Mouse (Mus musculus): Measurements from ENCODE around the gene Tcp1.
"Not testable (repeated sequence)": the region's sequence is repeated elsewhere in the genome, so short reads cannot be mapped to it uniquely, and the experiment has no call there.

Tcp1 gene

DNA sequence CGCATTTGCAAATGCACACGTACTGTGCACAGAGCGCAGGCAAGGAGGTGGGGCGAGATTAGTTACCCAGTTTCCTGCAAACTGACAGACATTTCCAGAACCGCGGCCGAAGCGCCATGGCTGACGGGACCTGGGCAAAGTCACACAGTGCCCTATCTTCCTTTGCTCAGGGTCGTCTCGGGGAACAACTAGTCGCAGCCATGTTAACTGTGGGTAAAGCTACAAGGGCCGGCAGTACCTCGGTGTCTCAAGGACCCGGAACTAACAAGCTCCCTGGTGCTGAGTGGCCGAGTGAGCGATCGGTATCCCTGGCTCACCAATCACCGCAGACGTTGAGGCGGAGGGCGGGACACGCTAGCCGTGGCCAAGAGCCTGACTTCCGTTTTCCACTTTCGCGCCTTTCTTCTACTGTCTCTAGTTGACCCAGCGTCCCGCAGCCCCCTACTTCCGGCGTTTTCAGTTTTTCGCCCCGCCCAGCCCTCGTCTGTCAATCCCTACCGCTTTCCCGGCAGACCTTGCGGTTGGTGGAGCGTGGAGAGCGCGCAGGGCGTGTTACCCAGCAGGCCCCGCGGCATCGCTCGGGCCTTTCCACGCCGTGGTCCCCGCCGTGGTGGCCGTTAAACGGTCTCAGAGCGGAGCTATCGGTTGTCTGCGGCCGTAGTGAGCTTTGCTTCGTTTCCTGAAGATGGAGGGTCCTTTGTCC lies 531 bp downstream of the Tcp1 start, which contains the start of gene Mrpl18:
Gene Mrpl18, minus strand, starts transcription at position 465 of the 703 bp plus-strand sequence.
- peak; percentile 100 for DNase-seq (ENCODE audit: low read depth, low spot score)

DNA sequence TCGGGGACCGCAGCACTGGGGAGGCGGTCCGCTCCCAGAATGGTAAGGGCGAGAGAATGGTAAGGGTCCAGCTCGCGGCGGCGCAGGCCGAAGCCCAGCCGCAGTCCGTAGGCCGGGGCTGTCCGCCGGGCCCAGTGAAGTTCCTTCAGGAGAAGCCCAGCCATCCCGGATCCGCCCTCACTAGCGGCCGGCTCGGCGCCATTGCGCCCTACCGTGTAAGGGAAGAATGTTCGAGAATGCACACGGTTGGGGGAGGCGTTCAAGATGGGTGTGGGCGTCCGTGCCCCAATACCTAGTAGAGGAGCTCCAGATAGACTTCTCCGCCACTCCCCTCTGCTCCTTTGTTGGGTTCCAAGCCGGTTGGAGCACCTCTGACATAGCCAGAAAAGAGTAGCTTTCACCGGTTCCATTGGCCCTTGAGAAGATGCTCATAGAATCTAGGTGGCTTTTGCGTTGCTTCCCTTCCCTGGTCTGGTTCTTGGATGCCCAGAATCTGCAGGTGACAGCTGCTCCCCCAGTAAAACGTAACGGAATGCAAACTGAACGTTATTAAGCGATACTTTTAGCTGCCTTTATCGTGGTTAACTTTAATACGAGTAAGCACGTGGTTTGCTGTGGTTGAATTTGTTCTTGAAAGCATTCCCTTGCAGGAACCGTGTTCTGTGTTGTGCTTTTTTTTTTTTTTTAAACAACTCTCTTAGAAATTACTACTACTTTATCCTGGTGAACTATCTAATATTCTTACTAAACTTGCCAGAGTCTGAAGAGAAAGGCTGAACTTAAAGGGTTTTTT lies 1.3 kb downstream of the Tcp1 start:
- DNase-seq (ENCODE audit: low read depth, low spot score) = no peak

DNA sequence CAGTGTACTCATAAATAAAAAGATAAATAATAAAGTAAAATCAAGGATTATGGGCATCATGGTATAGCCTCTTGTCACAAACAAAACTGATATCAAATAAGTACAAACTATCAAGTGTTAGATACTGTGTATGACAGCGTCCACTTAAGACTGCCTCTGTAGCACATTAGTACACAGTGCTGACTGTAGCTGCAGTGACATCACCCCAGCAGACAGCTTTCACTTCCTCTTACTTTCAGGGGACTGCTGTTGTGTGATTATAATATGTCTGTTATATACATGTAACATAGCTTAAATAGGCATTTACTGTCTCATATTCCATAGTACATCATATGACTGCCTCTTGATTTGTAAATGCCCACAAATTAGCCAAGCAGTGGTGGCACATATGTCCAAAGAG lies 5.6 kb downstream of the Tcp1 start:
- DNase-seq (ENCODE audit: low read depth, low spot score) = no peak

- DNase-seq (ENCODE audit: low read depth, low spot score) = no peak
Observed at GRCm38 (mm10) chr17:12925001-12925400, 9.5 kb downstream of the Tcp1 start.

GRCm38 (mm10) chr17:12925703-12926180 lies 10.2 kb downstream of the Tcp1 start:
- DNase-seq (ENCODE audit: low read depth, low spot score) = no peak

DNA sequence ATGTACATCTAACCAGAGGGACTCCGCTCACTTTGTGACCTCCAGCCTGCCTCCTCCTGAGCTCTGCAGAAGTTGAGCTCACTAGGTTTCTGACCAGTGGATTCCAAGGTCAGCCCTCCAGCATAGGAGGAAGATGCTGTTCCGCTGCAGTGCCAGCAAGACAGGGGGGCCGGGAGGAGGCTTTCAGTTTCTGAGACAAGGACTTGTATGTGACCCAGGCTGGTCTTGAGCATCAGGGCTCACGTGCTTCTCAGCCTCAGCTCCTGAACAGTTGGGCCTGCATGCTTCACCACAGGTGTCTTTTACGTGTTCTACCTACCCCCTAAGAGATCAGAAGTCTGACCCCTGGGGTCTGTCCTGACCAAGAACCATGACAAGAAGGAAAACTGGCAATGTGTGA lies 16.1 kb downstream of the Tcp1 start:
- DNase-seq (ENCODE audit: low read depth, low spot score) = not testable (repeated sequence)

DNA sequence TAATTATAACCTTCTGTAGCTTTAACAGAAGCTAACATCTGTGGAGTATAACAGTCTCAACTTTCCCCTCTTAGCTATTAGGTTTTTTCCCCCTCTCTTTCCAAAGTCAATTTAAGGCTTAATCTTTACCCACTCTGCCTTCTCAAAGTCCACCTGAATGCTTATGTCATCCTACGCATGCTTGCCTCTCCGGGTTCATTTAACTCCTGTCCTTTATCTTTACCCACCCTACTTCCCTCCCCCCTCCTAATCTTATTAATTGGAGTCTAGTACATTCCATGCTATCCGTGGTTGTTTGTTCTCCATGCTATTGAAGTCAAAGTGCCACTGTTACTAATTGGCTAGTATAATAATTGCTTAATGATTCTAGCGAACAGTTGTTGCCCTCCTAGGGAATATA lies 20.2 kb downstream of the Tcp1 start:
- DNase-seq (ENCODE audit: low read depth, low spot score) = no peak

- no peak for DNase-seq (ENCODE audit: low read depth, low spot score)
Observed at GRCm38 (mm10) chr17:12937412-12937970, 22.0 kb downstream of the Tcp1 start.

DNA sequence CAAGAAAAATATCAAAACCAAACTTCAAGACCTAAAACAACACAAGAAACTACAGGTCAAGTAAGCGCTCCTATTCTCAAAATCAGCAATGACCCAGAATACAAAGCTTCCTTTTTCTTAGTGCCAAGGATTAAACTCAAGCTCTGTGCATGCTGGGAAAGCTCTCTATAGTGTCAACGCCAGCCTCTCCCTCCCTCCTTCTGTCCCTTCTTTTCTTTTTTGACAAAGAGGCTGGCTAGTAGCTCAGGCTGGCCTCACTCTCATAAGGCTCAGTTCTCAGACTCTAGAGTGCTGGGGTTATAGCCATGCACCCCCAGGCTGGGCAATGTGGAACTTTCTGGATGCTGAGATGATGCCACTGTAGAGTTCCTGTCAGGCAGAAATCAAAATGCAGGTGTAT lies 22.6 kb downstream of the Tcp1 start:
- no peak for DNase-seq (ENCODE audit: low read depth, low spot score)

GRCm38 (mm10) chr17:12939377-12940148 lies 24.1 kb downstream of the Tcp1 start:
- not testable (repeated sequence) for DNase-seq (ENCODE audit: low read depth, low spot score)

DNA sequence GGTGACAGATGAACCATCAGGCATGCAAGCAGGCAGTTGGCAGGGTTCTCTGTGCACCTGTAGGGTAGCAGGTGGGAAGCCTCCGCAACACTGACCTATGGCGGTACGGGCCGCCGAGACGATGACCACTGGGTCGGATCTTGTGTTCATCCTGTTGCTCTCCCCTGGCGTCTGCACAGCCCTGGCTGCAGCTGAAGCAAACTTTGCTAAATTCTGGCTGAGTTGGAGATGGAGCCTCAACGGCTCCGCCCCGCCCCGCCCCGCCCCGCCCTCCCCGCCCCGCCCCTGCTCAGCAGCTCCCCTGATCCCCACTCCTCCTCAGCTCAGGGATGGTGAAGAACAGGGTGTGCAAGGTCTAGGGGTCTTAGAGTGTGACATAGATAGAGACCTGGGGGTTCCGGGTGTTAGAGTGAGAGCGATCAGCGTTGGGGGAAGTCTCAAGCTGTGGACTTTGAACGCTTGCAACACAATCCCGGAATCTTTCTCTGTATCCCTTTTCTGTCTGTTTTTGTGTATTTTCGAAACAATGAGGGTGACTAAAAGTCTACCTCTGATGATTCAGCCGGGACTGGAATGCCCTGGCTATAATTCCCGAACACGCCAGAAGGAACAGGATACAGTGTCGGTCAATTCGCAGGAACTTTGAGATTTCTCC lies 24.8 kb downstream of the Tcp1 start, which contains the start of gene Acat3:
Gene Acat3, minus strand, starts transcription at position 450 of the 655 bp plus-strand sequence.
- DNase-seq (ENCODE audit: low read depth, low spot score) = no peak

DNA sequence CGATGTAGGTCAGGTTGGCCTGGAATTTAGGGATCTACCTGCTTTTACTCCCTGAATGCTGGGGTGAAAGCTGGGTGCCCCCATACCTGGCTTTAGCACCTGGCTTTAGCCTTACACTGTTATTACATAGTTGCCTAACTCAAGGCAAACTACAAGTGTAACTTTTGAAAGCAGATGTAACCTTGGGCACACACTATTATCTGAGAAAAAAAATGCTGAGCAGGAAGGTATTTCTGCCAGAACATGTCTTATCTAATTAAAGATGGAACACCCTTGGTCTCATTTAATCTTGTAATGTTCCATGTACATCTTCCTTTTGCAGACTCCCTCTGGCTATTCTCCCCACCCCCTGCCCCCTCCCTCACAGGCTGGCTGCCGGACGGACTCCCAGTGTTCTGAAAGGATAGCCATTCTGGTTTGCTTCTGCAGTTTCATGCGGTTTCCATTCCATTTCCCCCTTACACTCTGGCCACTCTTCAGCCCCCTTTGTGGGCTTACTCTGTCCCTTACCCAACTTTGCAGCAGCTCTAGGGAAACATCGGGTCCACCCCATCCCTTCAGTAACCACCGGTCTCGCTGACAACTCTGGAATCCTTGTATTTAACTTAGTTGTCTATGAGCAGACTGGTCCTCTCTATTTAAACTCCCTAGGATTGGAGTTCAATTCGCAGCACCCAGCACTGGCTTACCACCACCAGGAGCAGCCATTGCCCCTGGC lies 26.2 kb downstream of the Tcp1 start:
- no peak for DNase-seq (ENCODE audit: low read depth, low spot score)

- DNase-seq (ENCODE audit: low read depth, low spot score) = no peak
Observed at GRCm38 (mm10) chr17:12942459-12943162, 27.1 kb downstream of the Tcp1 start.

GRCm38 (mm10) chr17:12949669-12950068 lies 34.2 kb downstream of the Tcp1 start:
- no peak for DNase-seq (ENCODE audit: low read depth, low spot score)

- DNase-seq (ENCODE audit: low read depth, low spot score) = no peak
Observed at GRCm38 (mm10) chr17:12956664-12957063, 41.2 kb downstream of the Tcp1 start.

DNA sequence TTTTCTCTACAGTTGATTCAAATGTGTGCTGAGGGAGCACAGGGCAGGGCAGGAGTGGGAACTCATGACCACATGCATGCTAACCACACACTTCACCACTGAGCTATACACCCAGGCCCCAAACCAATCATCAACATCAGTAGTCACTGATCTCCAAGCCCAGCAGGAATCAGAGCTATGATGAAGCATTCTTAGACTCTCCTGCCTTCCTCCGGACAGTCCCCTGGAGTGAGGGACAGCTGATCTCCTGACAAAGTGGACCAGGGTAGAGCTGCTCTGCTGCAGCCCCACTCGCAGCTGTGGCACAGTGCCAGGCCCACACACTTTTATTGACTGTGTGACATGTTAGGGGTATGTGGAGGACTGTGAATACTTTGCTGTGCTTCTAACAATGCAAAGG lies 43.9 kb downstream of the Tcp1 start:
- not testable (repeated sequence) for DNase-seq (ENCODE audit: low read depth, low spot score)

- DNase-seq (ENCODE audit: low read depth, low spot score) = peak; percentile 91
Observed at GRCm38 (mm10) chr17:12960331-12960873, 44.9 kb downstream of the Tcp1 start, which contains the start of gene Acat2. Acat2 (minus strand) TSS chr17:12960747.

GRCm38 (mm10) chr17:12963476-12963875 lies 48.0 kb downstream of the Tcp1 start:
- DNase-seq (ENCODE audit: low read depth, low spot score) = no peak

GRCm38 (mm10) chr17:12967173-12967572 lies 51.7 kb downstream of the Tcp1 start:
- no peak for DNase-seq (ENCODE audit: low read depth, low spot score)

Measured in telencephalon, adult 2 months (tissue).